Mouse (Mus musculus) hindbrain, embryonic 16.5 days (tissue): ENCODE measurements around the gene Chp2. TPM values are rescaled to one million over a fixed set of nuclear protein-coding genes. Genes with fewer than 3 reads are reported as not detected.

ENCODE experiments used
- polyA plus RNA-seq: library from polyadenylated mRNA; unstranded; fragments of >200 nt; fragmentation: Nextera tagmentation; extraction: Ambion mirVana; gene quantifications from 2 replicates; pipeline ENCODE4 v1.2.1, GENCODE M21; 2015

The Chp2 gene
- polyA plus RNA-seq, 1 experiment from 2014 or later, result 0.75 TPM

Other genes with a start within 250 kb of the Chp2 start
- gene Cog7, start 237.8 kb upstream of the Chp2 start, polyA plus RNA-seq, result 32.3 and 33.9 TPM in 2 replicates
- 46.5 and 51.4 TPM in 2 replicates for gene Gga2, start 198.3 kb upstream of the Chp2 start, polyA plus RNA-seq
- gene Ubfd1, start 152.3 kb upstream of the Chp2 start, polyA plus RNA-seq, result 71.2 and 75.7 TPM in 2 replicates
- gene Ears2, start 152.2 kb upstream of the Chp2 start, polyA plus RNA-seq, result 8.7 and 9.6 TPM in 2 replicates
- gene Ndufab1, start 117.6 kb upstream of the Chp2 start, polyA plus RNA-seq, result 694 and 758 TPM in 2 replicates
- 3.8 and 5.3 TPM in 2 replicates for gene Palb2, start 86.5 kb upstream of the Chp2 start, polyA plus RNA-seq
- gene Dctn5, start 86.5 kb upstream of the Chp2 start, polyA plus RNA-seq, result 165 and 167 TPM in 2 replicates
- gene Plk1, start 60.1 kb upstream of the Chp2 start, polyA plus RNA-seq, result 19.6 and 26.6 TPM in 2 replicates
- 1.8 and 1.9 TPM in 2 replicates for gene Ern2, start 33.3 kb upstream of the Chp2 start, polyA plus RNA-seq
- 127 and 139 TPM in 2 replicates for gene Prkcb, start 69.3 kb downstream of the Chp2 start, polyA plus RNA-seq